In genomic region chr3:80007006-80007405, GRCm38 (mm10) we compare ENCODE assay signal across 25 mouse cellular contexts.
"Had no signal": no experiment of that assay in that cellular context is flagged by ENCODE, and none has a peak within 500 bp of the region (broad histone marks: within the 10 kb centered on the region; RNA-seq: fewer than 3 reads in every experiment).

No protein-coding gene starts in this region.

- H3K4me1 ChIP-seq: hindbrain, embryonic 13.5 days; hindbrain, embryonic 15.5 days; kidney, embryonic 15.5 days; limb, embryonic 15.5 days had no signal

- H3K9ac ChIP-seq: heart, embryonic 15.5 days; hindbrain, embryonic 13.5 days; hindbrain, embryonic 15.5 days; kidney, embryonic 15.5 days; limb, embryonic 13.5 days; limb, embryonic 15.5 days; liver, embryonic 12.5 days; liver, embryonic 14.5 days had no signal

- ATAC-seq: hindbrain, postnatal 0 days; intestine, embryonic 16.5 days had no signal

- H3K27ac ChIP-seq: hindbrain, embryonic 13.5 days; hindbrain, embryonic 15.5 days; hindbrain, postnatal 0 days; kidney, embryonic 15.5 days; kidney, postnatal 0 days; limb, embryonic 13.5 days; limb, embryonic 15.5 days; liver, embryonic 12.5 days; liver, embryonic 14.5 days had no signal

- H3K36me3 ChIP-seq: heart, embryonic 13.5 days; heart, embryonic 15.5 days; hindbrain, embryonic 13.5 days; hindbrain, embryonic 15.5 days; kidney, embryonic 15.5 days; limb, embryonic 13.5 days; limb, embryonic 15.5 days; liver, embryonic 12.5 days had no signal

- H3K27me3 ChIP-seq: heart, embryonic 13.5 days; heart, embryonic 15.5 days; hindbrain, embryonic 13.5 days; hindbrain, embryonic 15.5 days; kidney, embryonic 15.5 days; limb, embryonic 13.5 days; limb, embryonic 15.5 days; liver, embryonic 12.5 days had no signal

- DNase-seq: gastrocnemius, postnatal 14 days; gastrocnemius, postnatal 36 days; heart, adult 11 months; heart, postnatal 14 days; heart, postnatal 36 days; kidney, adult 11 months; kidney, adult 2 months; kidney, adult 9 months; kidney, postnatal 14 days; kidney, postnatal 36 days; layer of hippocampus, adult 9-11 months; layer of hippocampus, postnatal 36 days; left cerebral cortex, postnatal 4 days had no signal

- H3K4me2 ChIP-seq: heart, embryonic 13.5 days; heart, embryonic 15.5 days; hindbrain, embryonic 13.5 days; hindbrain, embryonic 15.5 days; kidney, embryonic 15.5 days; limb, embryonic 13.5 days; limb, embryonic 15.5 days; liver, embryonic 12.5 days had no signal

- H3K4me3 ChIP-seq: heart, embryonic 13.5 days; heart, embryonic 15.5 days; hindbrain, embryonic 13.5 days; hindbrain, embryonic 15.5 days; kidney, embryonic 15.5 days; limb, embryonic 13.5 days; limb, embryonic 15.5 days; liver, embryonic 12.5 days had no signal

- H3K9me3 ChIP-seq: heart, embryonic 13.5 days; heart, embryonic 15.5 days; hindbrain, embryonic 13.5 days; hindbrain, embryonic 15.5 days; kidney, embryonic 15.5 days; limb, embryonic 13.5 days; limb, embryonic 15.5 days; liver, embryonic 12.5 days had no signal
